Mouse (Mus musculus) lung, postnatal 25 days (tissue): ENCODE results near the gene Vmn2r31.
"Not testable (repeated sequence)": the region's sequence is repeated elsewhere in the genome, so short reads cannot be mapped to it uniquely, and the experiment has no call there.

Experiments used
- DNase-seq: peaks from one replicate; pipeline ENCODE4 v3.0.0; 2022; ENCODE audit warnings: low spot score

The Vmn2r31 gene

GRCm38 (mm10) chr7:7399603-7400002 lies at the start of gene Vmn2r31:
Gene Vmn2r31 (minus strand): TSS chr7:7399703.
- not testable (repeated sequence) for DNase-seq

GRCm38 (mm10) chr7:7374431-7374830 lies 25.1 kb downstream of the Vmn2r31 start, which contains the start of gene Gm45783:
Gene Gm45783 (minus strand): TSS chr7:7374573.
- DNase-seq, result not testable (repeated sequence)

GRCm38 (mm10) chr7:7337509-7337908 lies 62.0 kb downstream of the Vmn2r31 start, which contains the start of gene Vmn2r30:
Gene Vmn2r30 (minus strand): TSS chr7:7337609.
- DNase-seq, result not testable (repeated sequence)
